Mouse (Mus musculus) neural tube, embryonic 15.5 days (tissue): Measurements from ENCODE around the gene Nudt9. TPM values are rescaled to one million over a fixed set of nuclear protein-coding genes. Genes with fewer than 3 reads are reported as not detected.
"Not testable (repeated sequence)": the region's sequence is repeated elsewhere in the genome, so short reads cannot be mapped to it uniquely, and the experiment has no call there.

Experiments
- ATAC-seq: fragments of 200-750 bp; cut with Nextera tagmentation; 2 replicates; pipeline ENCODE4 v1.8.0; 2017; ENCODE audit warnings: mild to moderate bottlenecking, moderate TSS enrichment, moderate library complexity; ENCODE audit not compliant: low FRiP score
- H3K27ac ChIP-seq: fragments of 300-500 bp; sonication (generic); replicated peaks from 2 replicates; pipeline ENCODE4 v1.5.1; 2015; ENCODE audit warnings: mild to moderate bottlenecking, inconsistent platforms
- H3K27me3 ChIP-seq: fragments of 300-500 bp; sonication (generic); replicated peaks from 2 replicates; pipeline ENCODE4 v1.6.1; 2015; ENCODE audit warnings: inconsistent platforms
- H3K36me3 ChIP-seq: fragments of 300-500 bp; sonication (generic); 2 replicates; pipeline ENCODE4 v1.6.1; 2015; ENCODE audit warnings: inconsistent platforms
- H3K4me1 ChIP-seq: fragments of 300-500 bp; sonication (generic); 2 replicates; pipeline ENCODE4 v1.6.1; 2015; ENCODE audit warnings: inconsistent platforms
- H3K4me2 ChIP-seq: fragments of 300-500 bp; sonication (generic); 2 replicates; pipeline ENCODE4 v1.6.1; 2015; ENCODE audit warnings: inconsistent platforms, mild to moderate bottlenecking, moderate library complexity
- H3K4me3 ChIP-seq: fragments of 300-500 bp; sonication (generic); replicated peaks from 2 replicates; pipeline ENCODE4 v1.5.1; 2015; ENCODE audit warnings: mild to moderate bottlenecking, inconsistent platforms
- H3K9ac ChIP-seq: fragments of 300-500 bp; sonication (generic); replicated peaks from 2 replicates; pipeline ENCODE4 v1.6.1; 2015; ENCODE audit warnings: mild to moderate bottlenecking, inconsistent platforms
- H3K9me3 ChIP-seq: fragments of 300-500 bp; sonication (generic); replicated peaks from 2 replicates; pipeline ENCODE4 v1.6.1; 2016; ENCODE audit warnings: inconsistent platforms
- WGBS: fragments of 180-500 bp; shearing (Covaris S2); methylation state at CpG from one replicate; pipeline ENCODE4 v1.1.7; 2015; ENCODE audit warnings: mixed read lengths; 5-methylcytosine and 5-hydroxymethylcytosine counted together
- polyA plus RNA-seq: library from polyadenylated mRNA; unstranded; fragments of >200 nt; fragmentation: Nextera tagmentation; extraction: Ambion mirVana; gene quantifications from 2 replicates; pipeline ENCODE4 v1.2.1, GENCODE M21; 2015

Nudt9 gene
- polyA plus RNA-seq, 1 experiment from 2014 or later: 73.2 TPM

GRCm38 (mm10) chr5:104021597-104022378, 24.3 kb upstream of the Nudt9 start, which contains the start of gene Hsd17b11:
Gene Hsd17b11, minus strand, starts transcription at chr5:104021919.
- 2% methylated on average over 31 of the region's 31 CpGs for WGBS
- Histone ChIP-seq H3K27ac (peak within 1 kb of the TSS; percentile 79), H3K9ac (peak within 1 kb of the TSS; percentile 58)

GRCm38 (mm10) chr5:104022558-104022957, 23.5 kb upstream of the Nudt9 start:
- WGBS: 20% methylated on average over 5 of the region's 5 CpGs
- H3K4me3 ChIP-seq: peak overlapping the region; percentile 53
- H3K36me3 ChIP-seq: no peaks in the 10 kb centered on the region
- no peaks in the 10 kb centered on the region for H3K9me3 ChIP-seq
- H3K4me1 ChIP-seq: peaks cover 28% of the 10 kb centered on the region
- H3K27ac ChIP-seq: peak overlapping the region; percentile 79; the same call in 1 of the 2 replicates
- H3K9ac ChIP-seq: peak overlapping the region; percentile 58; the same call in 1 of the 2 replicates
- H3K27me3 ChIP-seq: 0 out of 2 replicates have a peak, but pooled peaks cover 4% of the 10 kb centered on the region
- H3K4me2 ChIP-seq: peak overlapping the region; percentile 91
- ATAC-seq: no peak

More at GRCm38 (mm10) chr5:104021597-104022378, 24.3 kb upstream of the Nudt9 start, which contains the start of gene Hsd17b11:
- Histone ChIP-seq H3K9me3 (no peaks in the 10 kb centered on the region), H3K4me3 (peak within 1 kb of the TSS; percentile 53), H3K36me3 (no peaks in the 10 kb centered on the region), H3K27me3 (0 out of 2 replicates have a peak, but pooled peaks cover 4% of the 10 kb centered on the region), H3K4me1 (peaks cover 28% of the 10 kb centered on the region), H3K4me2 (peak within 1 kb of the TSS; percentile 91)
- ATAC-seq: peak; percentile 85

- peaks cover 28% of the 10 kb centered on the region for H3K4me1 ChIP-seq
- 0 out of 2 replicates have a peak, but pooled peaks cover 4% of the 10 kb centered on the region for H3K27me3 ChIP-seq
- H3K4me2 ChIP-seq: no peak overlapping the region
- H3K36me3 ChIP-seq: no peaks in the 10 kb centered on the region
- WGBS: 80% methylated on average over 8 of the region's 8 CpGs
- H3K27ac ChIP-seq: no peak overlapping the region
- no peaks in the 10 kb centered on the region for H3K9me3 ChIP-seq
- no peak overlapping the region for H3K4me3 ChIP-seq
- H3K9ac ChIP-seq: no peak overlapping the region
- ATAC-seq: no peak
These were observed 22.7 kb upstream of the Nudt9 start for GRCm38 (mm10) chr5:104023289-104024020.

- H3K27me3 ChIP-seq, H3K27ac ChIP-seq, H3K36me3 ChIP-seq, H3K9ac ChIP-seq, H3K4me2 ChIP-seq, H3K4me3 ChIP-seq, H3K9me3 ChIP-seq, ATAC-seq: not testable (repeated sequence)
- peaks cover 28% of the 10 kb centered on the region for H3K4me1 ChIP-seq
- 90% methylated on average over 5 of the region's 5 CpGs for WGBS
These were observed 21.9 kb upstream of the Nudt9 start for GRCm38 (mm10) chr5:104024193-104024592.

- no peak overlapping the region for H3K9ac ChIP-seq
- ATAC-seq: no peak
- no peaks in the 10 kb centered on the region for H3K36me3 ChIP-seq
- H3K4me2 ChIP-seq: no peak overlapping the region
- WGBS: 80% methylated on average over 11 of the region's 11 CpGs
- no peak overlapping the region for H3K4me3 ChIP-seq
- 0 out of 2 replicates have a peak, but pooled peaks cover 4% of the 10 kb centered on the region for H3K27me3 ChIP-seq
- H3K27ac ChIP-seq: no peak overlapping the region
- no peaks in the 10 kb centered on the region for H3K9me3 ChIP-seq
- H3K4me1 ChIP-seq: peaks cover 23% of the 10 kb centered on the region
These were observed 21.3 kb upstream of the Nudt9 start for GRCm38 (mm10) chr5:104024762-104025161.

GRCm38 (mm10) chr5:104025245-104025854, 20.8 kb upstream of the Nudt9 start:
- Histone ChIP-seq H3K27ac (no peak overlapping the region), H3K36me3 (no peaks in the 10 kb centered on the region), H3K27me3 (0 out of 2 replicates have a peak, but pooled peaks cover 4% of the 10 kb centered on the region), H3K4me2 (no peak overlapping the region), H3K9me3 (no peaks in the 10 kb centered on the region), H3K9ac (no peak overlapping the region), H3K4me3 (no peak overlapping the region), H3K4me1 (peaks cover 18% of the 10 kb centered on the region)
- WGBS: 55% methylated on average over 17 of the region's 17 CpGs
- ATAC-seq: no peak

- no peaks in the 10 kb centered on the region for H3K36me3 ChIP-seq
- H3K4me2 ChIP-seq: no peak overlapping the region
- H3K4me3 ChIP-seq: no peak overlapping the region
- no peak overlapping the region for H3K27ac ChIP-seq
- ATAC-seq: no peak
- no peak overlapping the region for H3K9ac ChIP-seq
- no peaks in the 10 kb centered on the region for H3K27me3 ChIP-seq
- H3K4me1 ChIP-seq: no peaks in the 10 kb centered on the region
- no peaks in the 10 kb centered on the region for H3K9me3 ChIP-seq
- WGBS: 91% methylated on average over 2 of the region's 2 CpGs
These were observed 13.5 kb upstream of the Nudt9 start for GRCm38 (mm10) chr5:104032434-104033097.

- no peaks in the 10 kb centered on the region for H3K36me3 ChIP-seq
- H3K27ac ChIP-seq: no peak overlapping the region
- no peak overlapping the region for H3K4me3 ChIP-seq
- no peak overlapping the region for H3K9ac ChIP-seq
- H3K4me2 ChIP-seq: no peak overlapping the region
- H3K4me1 ChIP-seq: no peaks in the 10 kb centered on the region
- ATAC-seq: no peak
- no peaks in the 10 kb centered on the region for H3K27me3 ChIP-seq
- H3K9me3 ChIP-seq: no peaks in the 10 kb centered on the region
These were observed 11.0 kb upstream of the Nudt9 start for GRCm38 (mm10) chr5:104035066-104035465.

- ATAC-seq: no peak
- H3K27ac ChIP-seq: no peak overlapping the region
- 81% methylated on average over 1 of the region's 1 CpGs for WGBS
These were observed 10.3 kb upstream of the Nudt9 start for GRCm38 (mm10) chr5:104035824-104036223.

GRCm38 (mm10) chr5:104036686-104037085, 9.4 kb upstream of the Nudt9 start:
- ATAC-seq: no peak
- Histone ChIP-seq H3K36me3 (no peaks in the 10 kb centered on the region), H3K4me3 (no peak overlapping the region), H3K4me1 (no peaks in the 10 kb centered on the region), H3K9ac (no peak overlapping the region), H3K27ac (no peak overlapping the region), H3K4me2 (no peak overlapping the region), H3K27me3 (no peaks in the 10 kb centered on the region), H3K9me3 (no peaks in the 10 kb centered on the region)
- 91% methylated on average over 1 of the region's 1 CpGs for WGBS

More at GRCm38 (mm10) chr5:104035824-104036223, 10.3 kb upstream of the Nudt9 start:
- Histone ChIP-seq H3K36me3 (no peaks in the 10 kb centered on the region), H3K27me3 (no peaks in the 10 kb centered on the region), H3K9ac (no peak overlapping the region), H3K9me3 (no peaks in the 10 kb centered on the region), H3K4me2 (no peak overlapping the region), H3K4me3 (no peak overlapping the region), H3K4me1 (no peaks in the 10 kb centered on the region)
